Mouse (Mus musculus): ENCODE results near the gene Olfr697. TPM values are rescaled to one million over a fixed set of nuclear protein-coding genes. Genes with fewer than 3 reads are reported as not detected.

Olfr697 gene
- polyA plus RNA-seq, 1 experiment, result not detected

GRCm38 (mm10) chr7:106696891-106697290 lies 45.4 kb downstream of the Olfr697 start:
- no peak for DNase-seq
- WGBS, result 59% methylated on average over 1 of the region's 1 CpGs
- H3K4me1 ChIP-seq (ENCODE audit: control insufficient read depth, insufficient read depth, low read length), result no peaks in the 10 kb centered on the region
- H3K4me3 ChIP-seq (replicated peaks; ENCODE audit: extremely low read depth, low read depth, low read length), result no peak overlapping the region
- no peak for TF ChIP-seq POLR2A (IDR thresholded peaks at IDR 0.05; ENCODE audit: borderline replicate concordance, extremely low read depth, low read depth, low read length)
- no peak for TF ChIP-seq CTCF (IDR thresholded peaks at IDR 0.05; ENCODE audit: insufficient read depth, low read length)

DNA sequence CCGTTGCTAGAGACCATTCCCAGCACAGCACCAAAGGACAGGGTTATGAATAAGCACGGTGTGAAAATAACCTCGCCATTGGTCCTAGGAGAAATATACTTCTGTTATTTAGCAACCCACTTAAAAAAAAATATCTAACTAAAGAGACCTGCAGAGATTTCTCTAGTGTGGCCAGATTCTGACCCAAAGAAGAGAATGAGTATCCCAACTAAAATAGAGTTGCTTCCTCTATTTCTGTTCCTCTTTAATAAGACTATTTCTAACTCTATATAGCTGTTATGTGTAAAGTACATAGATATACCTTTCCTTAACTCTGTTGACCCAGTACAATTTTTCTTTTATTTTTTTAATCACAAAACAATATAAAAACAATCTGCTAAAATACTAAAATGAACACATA lies 49.3 kb downstream of the Olfr697 start:
- 82% methylated on average over 3 of the region's 3 CpGs for WGBS
- no peak for DNase-seq
- TF ChIP-seq CTCF (IDR thresholded peaks at IDR 0.05; ENCODE audit: insufficient read depth, low read length) (no peak), POLR2A (IDR thresholded peaks at IDR 0.05; ENCODE audit: borderline replicate concordance, extremely low read depth, low read depth, low read length) (no peak)
- H3K4me3 ChIP-seq (replicated peaks; ENCODE audit: extremely low read depth, low read depth, low read length), result no peak overlapping the region
- H3K4me1 ChIP-seq (ENCODE audit: control insufficient read depth, insufficient read depth, low read length), result no peaks in the 10 kb centered on the region

- no peak for DNase-seq
- TF ChIP-seq CTCF (IDR thresholded peaks at IDR 0.05; ENCODE audit: insufficient read depth, low read length) (no peak), POLR2A (IDR thresholded peaks at IDR 0.05; ENCODE audit: borderline replicate concordance, extremely low read depth, low read depth, low read length) (no peak)
- WGBS, result 82% methylated on average over 1 of the region's 1 CpGs
Observed at GRCm38 (mm10) chr7:106691714-106692113, 50.5 kb downstream of the Olfr697 start, which contains the start of gene Olfr694. Gene Olfr694, minus strand, starts transcription at chr7:106691814.

More at GRCm38 (mm10) chr7:106691714-106692113, 50.5 kb downstream of the Olfr697 start, which contains the start of gene Olfr694:
- no peak within 1 kb of the TSS for H3K4me3 ChIP-seq (replicated peaks; ENCODE audit: extremely low read depth, low read depth, low read length)
- no peaks in the 10 kb centered on the region for H3K4me1 ChIP-seq (ENCODE audit: control insufficient read depth, insufficient read depth, low read length)

Other genes with a start within 250 kb of the Olfr697 start
- not detected in 2 replicates for gene Olfr693, start 61.9 kb downstream of the Olfr697 start, polyA plus RNA-seq (2012; rRNA removed)
- gene Olfr694, start 50.6 kb downstream of the Olfr697 start, polyA plus RNA-seq (2012; rRNA removed), result not detected in 2 replicates
- gene Olfr695, start 26.0 kb downstream of the Olfr697 start, polyA plus RNA-seq (2012; rRNA removed), result not detected in 2 replicates
- gene Olfr698, start 13.0 kb upstream of the Olfr697 start, polyA plus RNA-seq (2012; rRNA removed), result not detected in 2 replicates
- gene Olfr699, start 50.8 kb upstream of the Olfr697 start, polyA plus RNA-seq (2012; rRNA removed), result not detected in 2 replicates
- not detected in 2 replicates for gene Olfr700, start 66.4 kb upstream of the Olfr697 start, polyA plus RNA-seq (2012; rRNA removed)
- gene Olfr701, start 71.7 kb upstream of the Olfr697 start, polyA plus RNA-seq (2012; rRNA removed), result not detected in 2 replicates
- gene Olfr702, start 91.5 kb upstream of the Olfr697 start, polyA plus RNA-seq (2012; rRNA removed), result not detected in 2 replicates
- not detected in 2 replicates for gene Olfr703, start 100.9 kb upstream of the Olfr697 start, polyA plus RNA-seq (2012; rRNA removed)
- gene Olfr704, start 120.7 kb upstream of the Olfr697 start, polyA plus RNA-seq (2012; rRNA removed), result not detected in 2 replicates
- not detected in 2 replicates for gene Olfr705, start 134.4 kb upstream of the Olfr697 start, polyA plus RNA-seq (2012; rRNA removed)
- not detected in 2 replicates for gene Olfr706, start 145.7 kb upstream of the Olfr697 start, polyA plus RNA-seq (2012; rRNA removed)
- gene Olfr707, start 158.8 kb upstream of the Olfr697 start, polyA plus RNA-seq (2012; rRNA removed), result not detected in 2 replicates
- not detected in 2 replicates for gene Olfr1532-ps1, start 165.6 kb upstream of the Olfr697 start, polyA plus RNA-seq (2012; rRNA removed)
- gene Olfr709-ps1, start 189.8 kb upstream of the Olfr697 start, polyA plus RNA-seq (2012; rRNA removed), result not detected in 2 replicates
- not detected in 2 replicates for gene Olfr710, start 205.9 kb upstream of the Olfr697 start, polyA plus RNA-seq (2012; rRNA removed)
- gene Olfr6, start 221.5 kb upstream of the Olfr697 start, polyA plus RNA-seq (2012; rRNA removed), result not detected in 2 replicates
- not detected in 2 replicates for gene Olfr711, start 233.0 kb upstream of the Olfr697 start, polyA plus RNA-seq (2012; rRNA removed)

Data from lung, adult 2 months (tissue).